Mouse (Mus musculus) C2C12 (cell line): ENCODE measurements at regions not wholly inside any gene's neighbourhood (a gene's known extent, or its start where the extent isn't known, plus 50 kb on each side); places are given as distances from the start of the nearest gene placed in this dataset.

Experiments
- CEBPB ChIP-seq: IDR thresholded peaks from one replicate; pipeline ENCODE4 v1.6.1; 2011; ENCODE audit warnings: low read depth, mild to moderate bottlenecking, control low read depth, moderate library complexity
- CTCF ChIP-seq: IDR thresholded peaks from one replicate; pipeline ENCODE4 v1.5.1; 2011; ENCODE audit not compliant: control insufficient read depth, insufficient read depth, insufficient read length
- FOSL1 ChIP-seq: IDR thresholded peaks from one replicate; pipeline ENCODE4 v1.8.0; 2011; ENCODE audit warnings: mild to moderate bottlenecking, low read length; ENCODE audit not compliant: poor library complexity, insufficient read depth, severe bottlenecking
- MAX ChIP-seq: IDR thresholded peaks from one replicate; pipeline ENCODE4 v1.6.1; 2011; ENCODE audit warnings: mild to moderate bottlenecking, control low read depth
- MYOD1 ChIP-seq: IDR thresholded peaks from one replicate; pipeline ENCODE4 v1.6.1; 2011; ENCODE audit warnings: low read depth; ENCODE audit not compliant: control insufficient read depth, insufficient read length

GRCm38 (mm10) chr10:43745931-43746630 is 155.5 kb downstream of the Qrsl1 start:
- TF ChIP-seq CTCF (no peak), MYOD1 (no peak), CEBPB (no peak), MAX (no peak), FOSL1 (no peak)
